Mouse (Mus musculus) G1E-ER4 (cell line): ENCODE results near the gene Jsrp1. TPM values are rescaled to one million over a fixed set of nuclear protein-coding genes. Genes with fewer than 3 reads are reported as not detected.

Experiments
- GATA1 ChIP-seq: IDR thresholded peaks from one replicate; pipeline ENCODE4 v1.8.0; 2012; ENCODE audit warnings: low read length, inconsistent platforms
- polyA plus RNA-seq: library from polyadenylated mRNA; stranded (reverse); fragments of >175 nt; gene quantifications from 2 replicates; pipeline ENCODE4 v1.2.3, GENCODE M21; 2012

The Jsrp1 gene
- polyA plus RNA-seq = 0.11 TPM in 1 of 2 replicates, not detected in the other

GRCm38 (mm10) chr10:80813366-80813765 is at the start of gene Jsrp1:
Gene Jsrp1, minus strand, starts transcription at chr10:80813498.
- no peak for TF ChIP-seq GATA1

GRCm38 (mm10) chr10:80862305-80862704 is 49.0 kb upstream of the Jsrp1 start:
- TF ChIP-seq GATA1 = no peak

DNA sequence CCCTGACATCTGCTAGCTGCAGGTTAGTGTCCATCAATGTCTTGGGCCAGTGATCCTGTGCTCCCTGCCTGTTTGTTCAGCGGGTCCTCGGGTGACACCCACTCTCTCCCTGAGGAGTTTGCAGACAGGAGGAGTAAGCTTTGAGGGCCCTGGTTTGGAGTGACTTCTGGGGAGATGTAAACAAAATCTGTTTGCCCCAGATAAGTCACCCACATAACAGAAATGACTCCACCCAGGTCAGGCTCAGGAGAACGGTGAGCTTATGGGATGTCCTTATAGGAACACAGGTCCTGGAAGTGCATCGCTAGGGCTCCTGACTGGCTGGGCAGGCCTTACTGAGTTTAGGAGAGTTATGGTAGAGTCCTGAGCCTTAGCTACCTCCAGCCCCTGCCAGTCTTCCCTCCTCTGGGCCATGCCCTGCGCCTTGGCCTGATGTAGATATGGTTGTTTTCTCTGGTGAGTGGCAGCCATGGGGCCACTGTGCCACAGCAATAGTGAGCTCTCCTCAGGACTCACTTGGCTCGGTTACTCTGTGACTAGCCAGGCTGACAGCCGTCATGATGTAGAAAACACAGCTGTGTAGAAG is 45.1 kb upstream of the Jsrp1 start:
- TF ChIP-seq GATA1 = no peak

GRCm38 (mm10) chr10:80857848-80858247 is 44.5 kb upstream of the Jsrp1 start:
- no peak for TF ChIP-seq GATA1

- TF ChIP-seq GATA1 = no peak
These were observed 44.1 kb upstream of the Jsrp1 start for GRCm38 (mm10) chr10:80857386-80857785.

GRCm38 (mm10) chr10:80856908-80857307 is 43.6 kb upstream of the Jsrp1 start:
- no peak for TF ChIP-seq GATA1

- TF ChIP-seq GATA1 = no peak
These were observed 43.0 kb upstream of the Jsrp1 start for GRCm38 (mm10) chr10:80856267-80856666.

DNA sequence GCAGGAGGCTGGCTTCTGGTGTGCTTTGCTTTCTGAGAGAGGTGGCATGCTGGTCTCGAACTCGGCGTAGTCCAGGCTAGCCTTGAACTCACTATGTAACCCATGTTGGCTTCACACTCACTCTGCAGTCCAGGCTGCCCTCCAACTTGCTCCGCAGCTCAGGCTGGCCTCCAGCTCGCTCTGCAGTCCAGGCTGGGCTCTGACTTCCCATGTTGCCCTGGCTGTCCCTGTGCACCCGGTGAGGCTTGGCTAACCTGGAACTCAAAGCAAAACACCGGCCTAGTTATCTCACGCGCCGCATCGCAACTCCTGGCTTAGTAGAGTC is 42.4 kb upstream of the Jsrp1 start:
- TF ChIP-seq GATA1 = no peak

DNA sequence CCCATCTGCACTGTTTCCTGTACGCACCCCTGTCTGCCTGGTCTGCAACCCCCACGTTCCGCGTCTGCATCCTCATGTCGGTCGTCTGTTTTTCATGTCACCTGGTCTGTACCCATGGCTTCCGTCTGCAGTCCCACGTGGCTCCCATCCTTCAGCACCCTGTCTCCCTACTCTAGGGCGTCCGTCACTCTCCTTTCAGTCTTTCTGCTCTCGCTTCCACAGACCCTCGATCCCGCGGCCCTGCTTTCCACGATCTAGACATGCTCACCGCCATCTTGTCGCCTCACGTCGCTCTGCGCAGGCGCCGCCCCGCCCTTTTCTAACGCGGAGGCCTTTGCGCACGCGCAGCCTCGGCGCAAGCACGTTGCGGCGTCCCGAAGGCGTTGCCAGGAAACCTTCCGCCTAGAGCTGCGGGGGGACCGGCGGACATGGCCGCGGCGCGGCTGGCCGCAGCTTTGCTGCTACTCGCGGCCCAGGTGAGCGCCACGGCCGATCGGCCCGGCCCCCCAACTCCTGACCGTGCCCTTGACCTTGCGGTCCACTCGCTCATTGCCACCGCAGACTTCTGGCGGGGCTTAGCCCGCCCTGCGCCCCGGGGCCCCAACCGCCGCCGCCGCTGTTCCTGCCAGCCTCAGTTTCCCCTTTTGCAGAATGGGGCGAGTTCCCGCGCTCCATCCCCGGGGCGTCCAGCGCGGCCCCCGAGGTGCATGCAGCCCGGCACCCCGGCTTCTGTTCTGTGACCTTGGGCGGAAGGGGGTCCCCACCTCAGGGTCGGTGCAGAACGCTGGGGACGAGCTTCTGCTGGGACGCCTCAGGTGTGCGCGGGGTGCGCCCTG is 41.8 kb upstream of the Jsrp1 start, which contains the start of the genes Lsm7 and Sppl2b:
Gene Lsm7, minus strand, starts transcription at position 297 of the 836 bp plus-strand sequence.
Gene Sppl2b, plus strand, starts transcription at position 363 of the 836 bp plus-strand sequence.
- no peak for TF ChIP-seq GATA1

DNA sequence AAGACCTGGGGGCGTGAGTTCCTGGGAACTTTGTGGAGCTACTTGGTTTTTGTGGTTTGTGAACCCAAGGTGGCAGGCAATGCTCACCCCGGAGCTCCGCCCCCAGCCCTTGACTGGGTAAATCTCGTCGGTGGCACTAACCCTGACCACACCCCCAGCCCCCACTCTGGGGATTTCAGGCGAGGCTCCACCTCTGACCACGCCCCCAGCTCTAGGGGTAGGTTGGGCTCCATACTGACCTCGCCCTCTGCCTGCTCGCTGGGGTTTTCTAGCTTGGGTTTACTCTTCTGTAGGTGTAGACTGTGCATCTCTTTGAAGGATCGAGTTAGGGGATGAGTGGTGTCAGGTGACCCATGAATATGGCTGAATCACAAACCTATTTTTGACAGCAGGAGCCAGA is 35.3 kb upstream of the Jsrp1 start:
- TF ChIP-seq GATA1 = no peak

DNA sequence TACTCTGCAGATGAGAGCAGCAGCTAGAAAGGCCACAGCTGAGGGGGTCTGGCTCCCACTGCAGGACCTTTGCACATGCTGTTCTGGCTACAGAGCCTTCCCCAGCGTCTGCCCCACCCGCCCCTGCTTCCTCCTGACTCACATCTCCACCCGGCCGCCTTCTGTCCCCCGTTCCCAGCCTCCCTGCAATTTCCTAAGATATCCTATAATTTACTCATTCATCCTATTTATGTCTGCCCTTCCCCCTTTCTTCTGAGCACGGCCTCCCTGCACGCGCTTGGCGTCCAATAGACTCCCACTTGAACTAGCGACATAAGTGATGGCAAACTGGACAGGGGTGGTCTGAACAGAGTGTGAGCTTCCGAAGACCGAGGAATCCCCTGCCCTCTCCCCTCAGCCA is 32.4 kb upstream of the Jsrp1 start:
- TF ChIP-seq GATA1 = no peak

GRCm38 (mm10) chr10:80845055-80845693 is 31.9 kb upstream of the Jsrp1 start:
- no peak for TF ChIP-seq GATA1

DNA sequence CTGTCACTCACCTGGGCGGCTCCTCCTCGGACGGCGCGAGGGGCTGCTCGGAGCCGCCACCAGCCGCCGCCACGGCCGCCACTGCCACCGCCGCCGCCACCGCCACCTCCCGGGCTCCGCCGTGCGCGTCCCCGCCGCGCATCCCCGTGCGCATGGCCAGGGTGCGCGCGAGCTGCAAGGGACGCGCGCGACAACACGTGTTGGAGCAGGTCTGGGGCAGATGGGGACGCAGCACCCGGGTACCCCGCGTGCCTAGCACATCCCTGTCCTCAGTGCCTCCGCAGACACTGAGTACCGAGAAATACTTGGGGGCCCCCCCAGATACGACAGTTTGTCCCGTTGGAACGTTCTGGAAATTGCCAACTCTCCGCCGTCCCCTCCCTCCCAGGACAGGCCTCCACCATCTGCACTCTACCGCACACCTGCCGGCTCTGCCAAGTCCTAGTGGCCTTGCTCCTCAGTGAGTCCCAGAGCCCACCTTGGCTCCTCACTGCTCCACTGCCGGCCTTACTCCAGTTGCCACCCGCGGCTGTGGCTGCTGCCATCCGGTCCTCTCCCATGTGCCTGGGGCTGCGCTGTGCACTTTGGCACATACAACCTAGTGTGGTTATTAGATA is 30.7 kb upstream of the Jsrp1 start, which contains the start of gene Lingo3:
Gene Lingo3, minus strand, starts transcription at position 109 of the 617 bp plus-strand sequence.
- no peak for TF ChIP-seq GATA1

DNA sequence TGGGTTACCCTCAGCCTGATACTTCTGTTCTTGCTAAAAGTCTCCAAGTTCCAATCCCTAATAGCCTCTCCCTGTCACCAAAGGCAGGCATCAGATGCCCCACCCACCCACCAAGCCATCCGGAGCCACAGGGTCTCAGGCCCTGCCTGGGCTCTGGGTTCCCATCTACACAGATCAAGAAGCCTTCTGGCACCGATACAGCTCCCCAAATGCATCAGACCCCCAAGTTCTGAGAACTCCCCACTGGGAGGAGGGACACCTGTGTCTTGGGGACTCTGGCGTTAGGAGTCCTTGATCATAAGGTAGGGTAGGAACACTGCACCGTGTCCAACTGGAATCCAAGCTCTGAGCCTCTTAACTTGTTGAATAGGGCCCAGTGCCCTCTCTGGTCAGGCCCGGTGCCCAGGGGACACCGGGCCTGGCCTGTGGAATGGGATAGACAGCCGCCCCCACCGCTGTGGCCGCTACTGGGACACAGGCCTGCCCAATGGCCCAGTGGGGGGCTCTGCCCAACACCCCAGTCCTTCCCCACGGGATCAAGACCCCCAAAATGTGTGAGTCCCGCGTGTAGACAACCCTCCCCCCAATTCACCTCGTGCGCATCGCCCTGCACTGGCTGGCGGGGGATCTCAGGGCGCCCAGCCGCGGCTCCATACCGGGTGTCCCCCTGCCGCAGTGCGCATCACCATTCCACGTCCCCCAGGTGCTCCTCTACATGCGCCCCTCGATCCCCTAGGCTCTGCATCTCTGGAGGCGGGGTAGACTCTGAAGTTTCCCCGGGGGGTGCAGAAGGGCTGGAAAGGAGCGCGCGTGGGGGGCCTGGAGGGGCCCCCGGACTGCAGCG is 30.0 kb upstream of the Jsrp1 start:
- TF ChIP-seq GATA1 = no peak

GRCm38 (mm10) chr10:80842334-80842733 is 29.0 kb upstream of the Jsrp1 start:
- no peak for TF ChIP-seq GATA1
